Mouse (Mus musculus): ENCODE data around the gene Prkci.

Prkci gene

DNA sequence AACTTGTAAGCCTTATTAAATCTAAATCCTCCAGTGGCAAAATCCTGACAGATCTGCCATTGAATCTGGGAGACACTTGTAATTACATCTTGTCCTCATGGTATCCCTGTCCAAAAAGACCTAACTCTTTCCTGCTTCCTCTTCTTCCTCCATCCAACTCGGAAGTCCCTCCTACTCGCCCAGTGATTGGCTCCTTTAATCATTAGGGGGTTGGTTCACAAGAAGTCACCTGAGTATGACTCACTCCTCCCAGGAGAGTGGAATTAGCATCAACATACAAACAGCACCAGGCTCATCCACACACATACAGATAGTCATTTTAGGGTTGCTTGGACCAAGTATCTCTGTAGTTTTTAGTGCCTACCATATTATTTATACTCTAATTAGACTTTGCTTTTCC, 47.4 kb downstream of the Prkci start:
- in situ Hi-C loops (cut with MboI) = no loop called here

DNA sequence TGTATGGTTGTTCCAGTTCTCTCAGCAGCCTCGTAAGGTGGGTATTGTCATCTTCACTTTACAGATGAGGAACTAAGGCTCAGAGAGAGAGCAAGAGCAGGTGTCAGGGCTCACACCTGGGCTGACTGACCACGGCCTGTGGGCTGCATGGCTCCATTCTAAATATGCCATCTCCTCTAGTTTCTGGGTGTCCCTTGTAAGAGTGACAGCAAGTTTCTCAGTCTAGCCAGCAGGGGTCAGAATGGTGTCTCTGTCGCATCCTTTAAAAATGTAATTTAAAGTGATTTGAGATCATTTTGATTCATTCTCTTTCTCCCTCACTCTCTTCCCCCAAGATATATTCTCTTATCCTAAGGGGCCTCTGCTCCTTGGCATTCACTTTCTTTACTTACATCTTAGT, 51.7 kb downstream of the Prkci start:
- in situ Hi-C loops (cut with MboI) = no loop called here

GRCm38 (mm10) chr3:31049087-31049486, 53.5 kb downstream of the Prkci start:
- in situ Hi-C loops (cut with MboI) = no loop called here

DNA sequence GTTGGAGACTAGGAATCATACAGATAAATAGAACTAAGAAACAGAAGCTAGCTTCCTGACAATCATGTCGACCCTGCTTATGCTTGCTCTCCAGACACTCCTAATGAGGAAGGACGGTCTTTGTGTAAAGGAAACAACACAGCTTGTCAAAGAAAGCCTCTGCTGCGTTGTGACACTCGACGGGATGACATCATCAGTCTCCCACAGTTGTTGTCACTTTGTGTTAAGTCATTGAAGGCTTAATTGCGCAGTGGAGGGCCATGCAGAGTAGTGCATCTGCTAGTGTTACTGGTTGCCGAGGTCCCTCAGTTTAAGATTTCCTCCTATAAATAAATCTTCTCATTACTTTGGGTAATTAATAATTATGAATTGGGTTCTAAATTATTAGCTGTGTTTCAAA, 54.8 kb downstream of the Prkci start:
- in situ Hi-C loops (cut with MboI) = no loop called here

- in situ Hi-C loops (cut with MboI) = no loop called here
These were observed 56.2 kb downstream of the Prkci start for GRCm38 (mm10) chr3:31051730-31052129.

DNA sequence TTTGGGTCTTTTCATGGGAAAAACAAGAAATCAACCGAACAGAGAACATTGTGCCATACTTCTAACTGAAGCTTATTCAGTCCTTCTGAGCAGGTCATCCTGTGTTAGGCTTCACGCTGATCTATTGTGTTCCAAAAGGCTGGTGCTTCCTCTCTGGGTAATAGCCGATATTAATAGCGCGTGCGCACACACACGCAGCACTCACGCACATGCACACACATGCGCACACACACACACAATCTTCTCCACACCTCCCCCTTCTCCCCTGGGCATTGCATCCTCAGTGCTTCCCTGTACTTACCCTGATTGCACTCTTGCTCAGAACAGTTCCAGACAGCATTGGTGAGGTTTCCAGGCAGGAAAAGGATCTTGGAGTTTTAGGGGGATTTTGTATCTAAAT, 57.6 kb downstream of the Prkci start:
- in situ Hi-C loops (cut with MboI) = no loop called here

DNA sequence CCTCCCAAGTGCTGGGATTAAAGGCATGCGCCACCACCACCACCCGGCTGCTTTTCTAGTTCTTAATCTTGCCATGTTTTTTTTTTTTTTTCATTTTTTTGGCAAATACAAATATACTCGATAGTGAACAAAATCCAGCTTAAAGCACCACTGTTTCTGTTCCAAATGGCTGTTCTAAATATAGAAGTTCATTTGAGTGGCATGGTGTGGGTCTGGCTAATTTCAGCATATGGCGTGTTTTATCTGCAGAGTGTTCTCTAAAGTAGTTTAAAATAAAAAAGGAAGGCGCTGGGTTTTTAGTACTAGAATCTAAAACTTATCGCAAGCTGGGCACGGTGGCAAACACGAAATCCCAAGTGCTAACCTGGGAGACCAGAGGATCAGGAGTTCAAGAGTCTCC, 59.3 kb downstream of the Prkci start:
- in situ Hi-C loops (cut with MboI) = loop anchor here (5.0 kb wide), 2 partner anchors 37 to 82 kb away; no protein-coding TSS in a partner anchor

GRCm38 (mm10) chr3:31056047-31056650, 60.6 kb downstream of the Prkci start:
- in situ Hi-C loops (cut with MboI) = loop anchor here (5.0 kb wide), 2 partner anchors 36 to 81 kb away; no protein-coding TSS in a partner anchor

DNA sequence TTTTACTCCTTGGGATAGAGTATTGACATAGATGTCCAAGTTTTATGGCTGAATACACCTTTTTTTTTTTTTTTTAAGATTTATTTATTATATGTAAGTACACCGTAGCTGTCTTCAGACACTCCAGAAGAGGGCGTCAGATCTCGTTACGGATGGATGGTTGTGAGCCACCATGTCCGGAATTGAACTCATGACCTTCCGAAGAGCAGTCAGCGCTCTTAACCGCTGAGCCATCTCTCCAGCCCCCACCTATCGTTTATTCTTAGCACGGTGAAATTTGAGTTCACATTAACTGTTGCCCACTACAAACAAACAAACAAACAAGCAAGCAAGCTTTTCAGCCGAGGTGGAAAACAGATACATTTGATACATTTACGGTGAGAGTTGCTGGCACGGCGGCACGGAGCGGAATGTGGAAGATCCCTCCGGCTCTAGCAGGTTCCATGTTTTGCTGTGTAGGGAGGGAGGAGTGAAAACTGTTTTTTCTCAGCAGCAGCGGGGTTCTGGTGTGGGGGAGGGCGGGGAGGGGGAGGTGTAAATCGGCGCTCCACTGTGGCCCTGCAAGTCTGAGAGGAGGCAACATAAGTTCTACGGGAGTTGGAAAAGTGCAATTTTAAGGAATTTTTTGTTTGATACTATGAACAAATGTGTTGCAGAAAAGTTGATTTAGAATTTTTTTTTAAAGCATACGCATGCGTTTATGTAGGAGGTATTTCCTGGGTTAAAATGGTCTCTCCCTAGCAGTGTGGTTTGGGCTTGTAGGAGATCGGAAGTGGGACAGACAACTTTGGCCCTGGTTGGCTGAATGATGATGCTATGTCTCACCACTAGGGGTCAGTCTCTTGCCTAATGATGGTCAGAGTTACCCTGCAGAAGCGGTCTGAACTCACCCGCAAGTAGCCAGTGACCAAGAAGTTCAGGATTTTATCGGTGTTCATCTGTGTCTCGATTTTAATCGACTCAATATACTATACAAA, 61.4 kb downstream of the Prkci start:
- in situ Hi-C loops (cut with MboI) = loop anchor here (5.0 kb wide), 2 partner anchors 35 to 80 kb away; no protein-coding TSS in a partner anchor

GRCm38 (mm10) chr3:31060745-31061102, 65.2 kb downstream of the Prkci start:
- in situ Hi-C loops (cut with MboI) = no loop called here

- in situ Hi-C loops (cut with MboI) = no loop called here
These were observed 65.7 kb downstream of the Prkci start for GRCm38 (mm10) chr3:31061103-31061785.

DNA sequence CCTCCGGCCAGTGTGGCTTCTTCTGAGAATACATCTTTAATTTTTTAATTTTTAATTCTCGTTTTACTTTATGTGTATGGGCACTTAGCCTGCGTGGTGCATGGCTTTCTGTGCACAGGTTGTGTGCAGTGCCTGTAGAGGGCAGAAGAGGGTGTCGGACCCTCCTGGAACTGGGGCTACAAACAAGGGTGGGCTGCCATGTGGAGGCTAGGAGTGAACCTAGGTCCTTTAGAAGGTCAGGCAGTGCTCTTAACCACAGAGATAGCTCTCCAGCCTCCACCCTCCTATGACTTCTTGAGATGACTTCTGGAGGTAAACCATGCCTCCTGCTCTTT, 66.2 kb downstream of the Prkci start:
- in situ Hi-C loops (cut with MboI) = no loop called here

GRCm38 (mm10) chr3:31062325-31062724, 66.8 kb downstream of the Prkci start:
- in situ Hi-C loops (cut with MboI) = no loop called here

DNA sequence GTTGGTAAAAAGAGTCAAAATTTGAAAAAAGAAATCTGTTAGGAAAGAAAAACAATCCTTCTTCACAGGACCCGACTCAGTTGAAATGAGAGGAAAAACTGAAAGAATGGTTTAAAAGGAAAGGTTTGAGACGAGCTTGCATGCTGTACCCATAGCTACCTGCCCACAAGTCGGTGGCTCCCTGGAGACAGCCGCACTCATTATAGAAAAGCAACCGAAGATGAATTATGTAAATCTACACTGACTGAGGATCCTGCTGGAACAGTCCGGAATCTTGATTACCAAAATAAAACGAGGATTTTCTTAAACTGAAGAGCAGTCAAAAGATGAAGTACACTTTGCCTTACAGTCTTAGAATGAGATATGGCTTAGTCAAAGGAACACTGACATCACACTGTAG, 72.9 kb downstream of the Prkci start:
- in situ Hi-C loops (cut with MboI) = no loop called here

DNA sequence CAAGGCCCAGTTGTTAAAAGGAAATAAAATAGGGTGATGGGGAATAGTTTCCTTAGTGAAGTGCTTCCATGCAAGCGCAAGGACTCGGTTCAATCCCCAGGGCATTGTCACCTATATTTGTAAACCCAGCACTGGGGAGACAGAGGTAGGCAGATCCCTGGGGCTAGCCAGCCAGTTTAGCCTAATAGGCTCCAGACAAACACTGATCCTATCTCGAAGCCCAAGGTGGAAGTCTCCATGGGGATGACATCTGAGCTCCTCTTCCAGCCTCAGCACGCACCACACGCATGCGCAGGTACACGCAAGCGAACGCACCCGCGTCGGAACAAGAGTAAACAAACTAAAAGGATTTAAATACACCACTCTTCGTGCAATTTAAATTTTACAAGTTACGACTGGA, 76.3 kb downstream of the Prkci start:
- in situ Hi-C loops (cut with MboI) = no loop called here

- in situ Hi-C loops (cut with MboI) = no loop called here
These were observed 80.3 kb downstream of the Prkci start for GRCm38 (mm10) chr3:31075808-31076207.

DNA sequence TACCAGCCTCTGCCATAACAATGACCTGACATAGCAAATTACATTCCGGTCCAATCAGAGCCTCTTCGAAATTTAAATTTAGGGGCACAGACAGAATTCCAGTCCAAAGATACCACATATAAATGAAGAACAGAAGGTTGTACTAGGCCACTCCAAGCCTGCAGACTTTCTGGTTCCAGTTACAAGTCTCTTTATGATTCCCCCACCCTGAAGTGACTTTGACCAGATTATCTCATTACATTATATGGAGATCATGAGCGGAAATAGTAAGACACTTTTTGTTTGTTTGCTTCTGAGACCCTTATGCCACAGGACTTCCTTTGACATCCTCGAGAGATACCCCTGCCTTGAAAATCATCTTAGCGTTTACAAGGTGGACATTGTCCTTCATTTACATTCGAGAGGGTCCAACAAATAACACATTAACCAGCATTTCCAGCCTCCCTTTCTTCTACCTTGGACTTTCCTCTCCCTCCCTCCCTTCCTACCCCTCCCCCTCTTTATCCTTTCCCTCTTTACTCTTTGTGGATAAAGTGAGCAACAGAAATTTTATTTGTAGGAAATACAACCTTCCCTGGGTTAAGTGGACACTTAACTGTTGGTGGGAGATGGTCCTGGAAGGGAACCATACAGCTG, 81.6 kb downstream of the Prkci start:
- in situ Hi-C loops (cut with MboI) = no loop called here

GRCm38 (mm10) chr3:31079450-31079849, 83.9 kb downstream of the Prkci start:
- in situ Hi-C loops (cut with MboI) = no loop called here

DNA sequence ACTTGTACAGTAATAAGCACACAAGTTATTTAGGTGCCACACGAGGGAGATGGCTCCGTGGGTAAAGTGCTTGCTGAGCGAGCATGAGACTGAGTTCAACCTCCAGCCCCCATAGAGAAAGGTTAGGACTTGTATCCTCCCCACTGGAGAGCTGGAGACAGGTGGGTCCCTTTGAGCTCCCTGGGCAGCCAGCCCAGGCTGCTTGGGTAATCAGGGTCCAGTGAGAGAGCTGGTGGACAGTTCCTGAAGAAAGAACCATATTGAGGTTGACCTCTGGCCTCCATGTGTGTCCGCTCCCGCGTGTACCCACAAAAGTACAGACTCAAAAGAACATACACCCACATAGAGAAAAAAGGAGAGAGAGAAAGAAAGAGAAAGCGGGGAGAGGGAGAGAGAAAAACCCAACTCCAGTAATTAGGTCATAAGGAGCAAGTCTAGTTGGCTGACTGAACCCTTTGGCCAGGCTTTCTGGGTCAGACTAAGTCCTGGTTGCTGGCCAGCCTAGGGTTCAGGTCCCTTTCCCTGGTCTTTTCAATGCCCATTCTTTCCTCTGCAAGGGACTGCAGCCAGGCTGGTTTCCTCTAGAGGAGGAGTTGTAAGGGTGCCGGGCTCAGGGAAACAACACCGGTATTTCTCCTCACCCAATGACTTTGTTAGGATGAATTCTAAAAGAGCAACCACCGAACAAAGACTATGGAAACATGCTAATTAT, 85.4 kb downstream of the Prkci start:
- in situ Hi-C loops (cut with MboI) = no loop called here

- in situ Hi-C loops (cut with MboI) = no loop called here
These were observed 87.4 kb downstream of the Prkci start for GRCm38 (mm10) chr3:31082838-31083506.

Data from mature B cell (primary cell).